Mouse (Mus musculus) midbrain, embryonic 16.5 days (tissue): ENCODE measurements around the gene Ptgis. TPM values are rescaled to one million over a fixed set of nuclear protein-coding genes. Genes with fewer than 3 reads are reported as not detected.

Source experiments
- ATAC-seq: fragments of 200-750 bp; cut with Nextera tagmentation; 2 replicates; pipeline ENCODE4 v1.8.0; 2017; ENCODE audit warnings: moderate TSS enrichment
- H3K27ac ChIP-seq: fragments of 300-500 bp; sonication (generic); 2 replicates; pipeline ENCODE4 v1.5.1; 2014; ENCODE audit warnings: mild to moderate bottlenecking, low read length, mixed read lengths
- H3K27me3 ChIP-seq: fragments of 300-500 bp; sonication (generic); 2 replicates; pipeline ENCODE4 v1.6.1; 2014; ENCODE audit warnings: low read depth, low read length, mixed read lengths; ENCODE audit not compliant: control insufficient read depth, insufficient read depth
- H3K36me3 ChIP-seq: fragments of 300-500 bp; sonication (generic); 2 replicates; pipeline ENCODE4 v1.6.1; 2014; ENCODE audit warnings: mild to moderate bottlenecking, low read length, moderate library complexity, mixed read lengths; ENCODE audit not compliant: control insufficient read depth, insufficient read depth
- H3K4me1 ChIP-seq: fragments of 300-500 bp; sonication (generic); 2 replicates; pipeline ENCODE4 v1.6.1; 2014; ENCODE audit warnings: mild to moderate bottlenecking, low read length, mixed read lengths; ENCODE audit not compliant: control insufficient read depth, insufficient read depth
- H3K4me2 ChIP-seq: fragments of 300-500 bp; sonication (generic); 2 replicates; pipeline ENCODE4 v1.6.1; 2014; ENCODE audit warnings: mild to moderate bottlenecking, low read length, mixed read lengths
- H3K4me3 ChIP-seq: fragments of 300-500 bp; sonication (generic); 2 replicates; pipeline ENCODE4 v1.5.1; 2014; ENCODE audit warnings: low read depth, mild to moderate bottlenecking, low read length, moderate library complexity, mixed read lengths
- H3K9ac ChIP-seq: fragments of 300-500 bp; sonication (generic); 2 replicates; pipeline ENCODE4 v1.6.1; 2014; ENCODE audit warnings: low read depth, low read length, mixed read lengths
- H3K9me3 ChIP-seq: fragments of 300-500 bp; sonication (generic); replicated peaks from 2 replicates; pipeline ENCODE4 v1.6.1; 2014; ENCODE audit warnings: mild to moderate bottlenecking, low read length, mixed read lengths; ENCODE audit not compliant: control insufficient read depth, poor library complexity, severe bottlenecking
- WGBS: fragments of 180-500 bp; shearing (Covaris S2); extraction: QIAGEN DNeasy Blood & Tissue Kit; methylation state at CpG from one replicate; pipeline ENCODE4 v1.1.7; 2014; 5-methylcytosine and 5-hydroxymethylcytosine counted together
- polyA plus RNA-seq: library from polyadenylated mRNA; unstranded; fragments of >200 nt; fragmentation: Nextera tagmentation; extraction: Ambion mirVana; gene quantifications from 2 replicates; pipeline ENCODE4 v1.2.1, GENCODE M21; 2015

Ptgis gene
- polyA plus RNA-seq, 1 experiment from 2014 or later, result 3.4 TPM

GRCm38 (mm10) chr2:167149035-167149434, 91.4 kb downstream of the Ptgis start:
- Histone ChIP-seq H3K9ac (no peak overlapping the region), H3K27me3 (no peaks in the 10 kb centered on the region), H3K27ac (no peak overlapping the region), H3K4me2 (no peak overlapping the region), H3K36me3 (peaks cover 4% of the 10 kb centered on the region; the same call in 1 of the 2 replicates), H3K4me3 (no peak overlapping the region), H3K4me1 (peaks cover 22% of the 10 kb centered on the region), H3K9me3 (no peaks in the 10 kb centered on the region)
- ATAC-seq, result no peak
- 97% methylated on average over 6 of the region's 6 CpGs for WGBS

DNA sequence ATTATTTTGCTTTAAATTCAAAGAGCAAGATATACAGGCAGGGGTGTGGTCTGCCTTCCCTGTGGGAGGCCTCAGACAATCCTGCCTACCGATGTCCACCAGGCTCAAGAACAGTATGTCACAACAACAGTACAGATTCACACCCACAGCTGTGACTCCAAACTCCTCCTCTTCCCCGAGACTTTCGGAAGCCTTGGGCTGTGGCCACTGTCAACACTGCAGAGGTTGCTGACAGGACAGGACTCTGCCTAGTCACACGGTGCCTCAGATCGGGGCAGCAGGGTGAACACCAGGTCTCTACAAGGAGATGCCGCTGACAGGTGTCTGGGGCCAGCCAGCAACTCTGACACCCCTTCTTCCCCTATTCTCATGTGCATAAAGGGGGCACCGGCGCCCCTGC, 92.7 kb downstream of the Ptgis start:
- no peak for ATAC-seq

GRCm38 (mm10) chr2:167145904-167146303, 94.5 kb downstream of the Ptgis start:
- Histone ChIP-seq H3K9ac (no peak overlapping the region), H3K4me1 (peaks cover 23% of the 10 kb centered on the region), H3K4me3 (no peak overlapping the region), H3K27me3 (no peaks in the 10 kb centered on the region), H3K4me2 (no peak overlapping the region), H3K27ac (no peak overlapping the region), H3K36me3 (peaks cover 4% of the 10 kb centered on the region; the same call in 1 of the 2 replicates), H3K9me3 (no peaks in the 10 kb centered on the region)
- no peak for ATAC-seq
- 60% methylated on average over 5 of the region's 5 CpGs for WGBS

More for the DNA sequence above, 92.7 kb downstream of the Ptgis start:
- Histone ChIP-seq H3K9ac (no peak overlapping the region), H3K36me3 (peaks cover 4% of the 10 kb centered on the region; the same call in 1 of the 2 replicates), H3K4me3 (no peak overlapping the region), H3K4me2 (no peak overlapping the region), H3K27ac (no peak overlapping the region), H3K27me3 (no peaks in the 10 kb centered on the region), H3K4me1 (peaks cover 23% of the 10 kb centered on the region), H3K9me3 (no peaks in the 10 kb centered on the region)
- WGBS, result 86% methylated on average over 8 of the region's 8 CpGs

DNA sequence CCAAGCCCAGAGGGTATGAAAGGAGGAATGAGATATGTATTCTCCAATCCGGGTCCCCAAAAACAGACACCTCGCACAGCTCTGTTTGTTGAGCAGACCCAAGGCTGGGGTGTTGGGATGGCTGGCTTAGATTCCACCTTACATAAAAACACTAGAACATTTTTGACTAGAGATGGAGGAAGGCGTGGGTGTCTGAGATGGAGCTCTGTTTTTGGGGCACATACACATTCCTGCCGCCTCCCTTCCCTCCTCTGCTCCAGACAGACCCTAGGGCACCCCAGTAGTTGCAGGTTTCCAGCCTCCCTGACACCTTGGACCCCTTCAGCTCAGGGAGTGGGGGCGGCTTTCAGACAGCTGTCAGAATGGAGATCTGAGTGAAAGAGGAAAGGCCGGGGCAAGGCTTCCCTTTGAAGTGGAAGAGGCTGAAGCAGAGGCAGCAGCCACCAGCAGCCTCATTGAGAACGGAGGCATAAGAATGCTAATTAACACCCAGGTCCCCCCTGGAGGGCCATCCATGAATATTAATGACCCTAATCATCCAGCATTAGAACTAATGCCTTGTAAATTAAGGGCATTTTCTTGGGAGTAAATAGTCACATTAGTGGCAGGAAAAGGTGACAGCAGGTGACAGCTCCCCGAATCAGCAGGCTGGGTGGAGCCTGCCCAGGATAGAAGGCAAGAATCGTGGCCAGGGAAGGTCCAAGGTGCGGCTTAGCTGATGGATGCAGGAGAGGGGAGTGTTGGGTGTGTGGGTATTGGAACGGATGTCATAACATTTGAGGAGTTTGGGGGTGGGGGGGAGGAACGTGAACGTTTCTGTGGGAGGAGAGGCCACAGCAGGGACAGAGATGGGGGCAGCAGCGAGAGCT, 95.7 kb downstream of the Ptgis start:
- Histone ChIP-seq H3K4me1 (peaks cover 23% of the 10 kb centered on the region), H3K9ac (no peak overlapping the region), H3K27ac (peak overlapping the region; percentile 36; the same call in 1 of the 2 replicates), H3K27me3 (no peaks in the 10 kb centered on the region), H3K4me3 (no peak overlapping the region), H3K9me3 (no peaks in the 10 kb centered on the region), H3K4me2 (no peak overlapping the region), H3K36me3 (peaks cover 4% of the 10 kb centered on the region; the same call in 1 of the 2 replicates)
- whole genome bisulfite sequencing, result 15% methylated on average over 14 of the region's 14 CpGs
- peak; percentile 44 for ATAC-seq

DNA sequence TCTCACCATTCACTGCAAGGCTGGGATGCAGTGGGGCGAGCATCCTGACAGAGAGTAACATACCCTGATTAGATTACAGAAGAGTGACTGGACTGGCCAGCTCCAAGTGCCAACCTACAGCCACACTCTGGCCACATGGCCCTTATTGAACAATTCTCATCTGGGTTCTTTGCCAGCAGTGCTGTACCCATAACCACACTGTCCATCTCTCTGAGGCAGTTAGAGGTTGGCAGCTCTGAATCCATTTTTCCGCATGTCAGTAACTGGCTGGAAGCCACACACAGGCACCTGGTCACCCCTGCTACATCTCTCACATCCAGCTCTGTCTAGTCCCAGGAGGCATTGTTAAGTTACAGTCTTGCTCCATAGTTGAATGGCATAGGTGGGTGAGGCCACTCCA, 96.5 kb downstream of the Ptgis start:
- H3K36me3 ChIP-seq, result no peaks in the 10 kb centered on the region
- H3K9me3 ChIP-seq, result no peaks in the 10 kb centered on the region
- no peak overlapping the region for H3K4me3 ChIP-seq
- no peak overlapping the region for H3K9ac ChIP-seq
- no peak overlapping the region for H3K27ac ChIP-seq
- ATAC-seq, result no peak
- no peak overlapping the region for H3K4me2 ChIP-seq
- no peaks in the 10 kb centered on the region for H3K27me3 ChIP-seq
- H3K4me1 ChIP-seq, result peaks cover 23% of the 10 kb centered on the region
- WGBS, result 75% methylated on average over 2 of the region's 2 CpGs

DNA sequence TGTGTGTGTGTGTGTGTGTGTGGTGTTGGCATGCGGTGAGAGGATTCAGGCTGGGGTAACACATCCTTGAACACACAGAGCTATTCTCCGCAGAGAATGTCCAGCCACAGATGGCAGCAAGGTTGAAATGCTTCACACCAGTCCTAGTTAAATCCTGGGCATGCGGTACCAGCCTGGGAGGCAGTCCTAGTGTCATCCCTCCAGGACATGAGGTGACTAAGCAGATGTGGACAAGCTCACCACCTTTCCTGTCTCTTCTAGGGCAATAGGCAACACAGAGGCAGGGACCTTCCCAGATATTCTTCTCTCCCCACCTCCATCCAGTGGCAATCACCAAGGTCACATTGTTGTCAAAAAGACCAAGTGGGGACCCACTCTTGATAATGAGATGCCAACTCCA, 98.1 kb downstream of the Ptgis start:
- H3K4me3 ChIP-seq, result no peak overlapping the region
- 83% methylated on average over 3 of the region's 3 CpGs for WGBS
- H3K27ac ChIP-seq, result no peak overlapping the region
- ATAC-seq, result no peak
- H3K4me2 ChIP-seq, result no peak overlapping the region
- no peaks in the 10 kb centered on the region for H3K9me3 ChIP-seq
- H3K27me3 ChIP-seq, result no peaks in the 10 kb centered on the region
- no peaks in the 10 kb centered on the region for H3K36me3 ChIP-seq
- H3K9ac ChIP-seq, result no peak overlapping the region
- H3K4me1 ChIP-seq, result peaks cover 25% of the 10 kb centered on the region

DNA sequence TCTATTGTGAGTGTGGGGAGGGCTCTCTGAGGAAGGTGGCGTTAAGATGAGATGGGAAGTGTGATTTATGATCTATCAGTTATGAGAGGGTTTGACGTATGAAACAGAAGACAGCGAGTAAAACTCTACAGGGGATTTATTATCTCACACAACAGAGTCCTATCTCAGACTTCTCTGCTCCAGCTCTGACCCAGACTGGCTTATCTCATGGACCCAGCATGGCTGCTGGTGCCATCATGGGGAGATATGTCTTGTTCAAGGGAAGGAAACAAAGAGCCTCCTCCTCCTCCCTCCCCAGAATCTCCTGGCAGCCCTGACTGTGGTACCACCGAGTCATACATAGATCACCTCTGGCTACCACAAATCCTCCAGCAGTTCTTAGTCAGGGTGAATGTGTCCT, 98.6 kb downstream of the Ptgis start:
- no peaks in the 10 kb centered on the region for H3K36me3 ChIP-seq
- no peak for ATAC-seq
- no peak overlapping the region for H3K4me3 ChIP-seq
- no peak overlapping the region for H3K4me2 ChIP-seq
- no peaks in the 10 kb centered on the region for H3K9me3 ChIP-seq
- WGBS, result 74% methylated on average over 4 of the region's 4 CpGs
- no peaks in the 10 kb centered on the region for H3K27me3 ChIP-seq
- no peak overlapping the region for H3K27ac ChIP-seq
- H3K9ac ChIP-seq, result no peak overlapping the region
- H3K4me1 ChIP-seq, result peaks cover 29% of the 10 kb centered on the region

Other genes starting within 250 kb of the Ptgis start
- gene Stau1, start 244.3 kb downstream of the Ptgis start, polyA plus RNA-seq, result 116 and 122 TPM in 2 replicates
- gene Ddx27, start 225.4 kb downstream of the Ptgis start, polyA plus RNA-seq, result 37.6 and 37.8 TPM in 2 replicates
- gene Znfx1, start 177.6 kb downstream of the Ptgis start, polyA plus RNA-seq, result 6.2 and 8.0 TPM in 2 replicates
- 3.9 and 4.0 TPM in 2 replicates for gene Kcnb1, start 50.4 kb downstream of the Ptgis start, polyA plus RNA-seq
- gene B4galt5, start 108.6 kb upstream of the Ptgis start, polyA plus RNA-seq, result 16.6 and 18.1 TPM in 2 replicates
- gene Slc9a8, start 181.1 kb upstream of the Ptgis start, polyA plus RNA-seq, result 19.4 and 20.9 TPM in 2 replicates